Mouse (Mus musculus): ENCODE measurements around the gene 9230102O04Rik.

9230102O04Rik gene

GRCm38 (mm10) chr2:9872682-9873081 is 16.7 kb downstream of the 9230102O04Rik start:
- DNase-seq (ENCODE audit: low spot score in 2 of 2), result peak in 1 of 2 experiments; percentile 31

- peak in 1 of 2 experiments; percentile 46 for DNase-seq (ENCODE audit: low spot score in 2 of 2)
Observed at GRCm38 (mm10) chr2:9871798-9872197, 17.5 kb downstream of the 9230102O04Rik start.

GRCm38 (mm10) chr2:9871141-9871716 is 18.1 kb downstream of the 9230102O04Rik start:
- peak; percentile 53 to 74 for DNase-seq (ENCODE audit: low spot score in 2 of 2)

GRCm38 (mm10) chr2:9867092-9867825 is 22.1 kb downstream of the 9230102O04Rik start:
- DNase-seq (ENCODE audit: low spot score in 2 of 2), result peak; percentile 35 to 61

GRCm38 (mm10) chr2:9860698-9861097 is 28.6 kb downstream of the 9230102O04Rik start:
- no peak for DNase-seq (ENCODE audit: low spot score in 2 of 2)

- DNase-seq (ENCODE audit: low spot score in 2 of 2), result no peak
Observed at GRCm38 (mm10) chr2:9855861-9856260, 33.5 kb downstream of the 9230102O04Rik start.

- DNase-seq (ENCODE audit: low spot score in 2 of 2), result no peak
Observed at GRCm38 (mm10) chr2:9852851-9853576, 36.3 kb downstream of the 9230102O04Rik start.

- no peak for DNase-seq (ENCODE audit: low spot score in 2 of 2)
Observed at GRCm38 (mm10) chr2:9835195-9835594, 54.1 kb downstream of the 9230102O04Rik start.

GRCm38 (mm10) chr2:9833712-9834111 is 55.6 kb downstream of the 9230102O04Rik start:
- no peak for DNase-seq (ENCODE audit: low spot score in 2 of 2)
